Mouse (Mus musculus) forebrain, embryonic 15.5 days (tissue): ENCODE data around the gene Psmb3. TPM values are rescaled to one million over a fixed set of nuclear protein-coding genes. Genes with fewer than 3 reads are reported as not detected.

Experiments
- ATAC-seq: fragments of 200-750 bp; cut with Nextera tagmentation; replicated peaks from 2 replicates; pipeline ENCODE4 v1.8.0; 2017; ENCODE audit warnings: mild to moderate bottlenecking, moderate TSS enrichment, moderate library complexity
- H3K27ac ChIP-seq: fragments of 300-500 bp; sonication (generic); replicated peaks from 2 replicates; pipeline ENCODE4 v1.5.1; 2015; ENCODE audit warnings: mild to moderate bottlenecking, inconsistent platforms
- H3K27me3 ChIP-seq: fragments of 300-500 bp; sonication (generic); 2 replicates; pipeline ENCODE4 v1.6.1; 2015; ENCODE audit warnings: inconsistent platforms
- H3K36me3 ChIP-seq: fragments of 300-500 bp; sonication (generic); 2 replicates; pipeline ENCODE4 v1.6.1; 2015; ENCODE audit warnings: mild to moderate bottlenecking, inconsistent platforms
- H3K4me1 ChIP-seq: fragments of 300-500 bp; sonication (generic); 2 replicates; pipeline ENCODE4 v1.6.1; 2015; ENCODE audit warnings: inconsistent platforms
- H3K4me2 ChIP-seq: fragments of 300-500 bp; sonication (generic); replicated peaks from 2 replicates; pipeline ENCODE4 v1.6.1; 2015; ENCODE audit warnings: mild to moderate bottlenecking, inconsistent platforms
- H3K4me3 ChIP-seq: fragments of 300-500 bp; sonication (generic); 2 replicates; pipeline ENCODE4 v1.5.1; 2015; ENCODE audit warnings: mild to moderate bottlenecking, inconsistent platforms
- H3K9ac ChIP-seq: fragments of 300-500 bp; sonication (generic); replicated peaks from 2 replicates; pipeline ENCODE4 v1.6.1; 2015; ENCODE audit warnings: mild to moderate bottlenecking, inconsistent platforms
- H3K9me3 ChIP-seq: fragments of 300-500 bp; sonication (generic); 2 replicates; pipeline ENCODE4 v1.6.1; 2016; ENCODE audit warnings: inconsistent platforms
- WGBS: fragments of 180-500 bp; shearing (Covaris S2); methylation state at CpG from one replicate; pipeline ENCODE4 v1.1.7; 2015; ENCODE audit warnings: mixed read lengths; 5-methylcytosine and 5-hydroxymethylcytosine counted together
- polyA plus RNA-seq: library from polyadenylated mRNA; unstranded; fragments of >200 nt; fragmentation: Nextera tagmentation; extraction: Ambion mirVana; gene quantifications from 2 replicates; pipeline ENCODE4 v1.2.1, GENCODE M21; 2015

The Psmb3 gene
- polyA plus RNA-seq, 1 experiment from 2014 or later = 460 TPM

DNA sequence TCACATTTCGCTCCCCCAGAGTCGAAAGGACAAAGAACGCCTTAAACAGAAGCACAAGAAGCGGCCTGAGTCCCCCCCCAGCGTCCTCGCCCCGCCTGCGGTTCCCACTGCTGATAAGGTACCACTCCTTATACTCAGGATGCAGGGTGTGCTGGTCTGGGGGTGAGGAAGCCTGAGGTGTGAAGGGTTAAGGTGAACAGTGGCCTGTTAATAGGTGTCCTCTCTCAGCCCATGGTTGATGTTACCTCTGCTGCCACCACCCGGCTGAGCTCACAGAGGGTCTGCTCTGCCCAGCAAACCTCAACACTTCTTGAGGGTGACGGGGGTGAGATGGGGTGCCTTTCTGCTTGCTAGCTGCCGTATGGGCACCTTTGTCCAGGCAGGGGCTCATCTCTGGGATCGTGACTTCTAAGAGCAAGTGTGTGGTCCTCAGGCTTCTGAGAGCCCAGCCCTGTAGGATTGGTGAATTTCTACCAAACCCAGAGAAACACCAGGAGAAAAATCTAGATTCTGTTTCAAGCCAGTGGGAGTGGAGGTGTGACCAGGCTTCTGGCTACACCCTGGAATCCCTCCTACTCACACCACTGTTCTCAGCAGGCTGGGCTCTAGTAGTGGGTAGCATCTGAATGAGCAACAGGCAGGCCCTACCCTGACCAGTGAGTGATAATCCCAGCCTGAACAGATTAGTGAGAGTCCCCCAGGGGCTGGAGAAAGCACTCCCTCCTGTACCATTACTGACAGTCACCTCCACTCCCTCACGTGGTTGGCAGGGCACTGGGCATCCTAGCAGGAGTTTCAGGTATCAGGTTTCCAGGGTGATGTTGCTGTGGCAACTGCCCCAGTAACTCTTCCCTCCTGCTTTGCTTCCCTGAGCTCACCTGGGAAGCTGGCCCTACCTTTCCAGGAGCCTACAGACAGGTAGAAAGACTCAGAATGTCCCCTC is 32.7 kb upstream of the Psmb3 start:
- 63% methylated on average over 13 of the region's 13 CpGs for WGBS
- no peaks in the 10 kb centered on the region for H3K27me3 ChIP-seq
- no peaks in the 10 kb centered on the region for H3K9me3 ChIP-seq
- ATAC-seq = no peak
- peaks cover 25% of the 10 kb centered on the region for H3K4me1 ChIP-seq
- peaks cover 62% of the 10 kb centered on the region for H3K36me3 ChIP-seq
- H3K4me3 ChIP-seq = no peak overlapping the region
- H3K9ac ChIP-seq = no peak overlapping the region
- H3K4me2 ChIP-seq = no peak overlapping the region
- no peak overlapping the region for H3K27ac ChIP-seq

DNA sequence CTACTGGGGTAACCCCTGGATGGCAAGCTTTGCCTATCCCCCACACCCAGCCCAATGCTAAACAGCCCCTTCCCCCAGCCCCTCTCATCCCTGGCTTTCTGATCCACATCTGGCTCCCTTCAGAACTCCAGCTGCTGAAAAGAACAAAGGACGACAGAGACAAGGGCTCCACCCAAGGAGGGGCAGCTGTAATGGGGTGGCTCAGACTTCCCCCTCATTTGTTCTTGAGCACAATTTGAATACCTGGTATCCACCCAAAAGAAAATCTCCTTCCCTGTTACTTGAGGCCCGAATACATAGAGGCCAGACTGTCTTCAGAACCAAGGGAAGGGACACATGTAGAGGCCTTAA is 32.0 kb upstream of the Psmb3 start:
- ATAC-seq = no peak
- Histone ChIP-seq H3K27ac (0 out of 2 replicates have a peak overlapping the region, but pooled peaks have one; percentile 31), H3K4me3 (no peak overlapping the region), H3K9me3 (no peaks in the 10 kb centered on the region), H3K4me2 (no peak overlapping the region), H3K4me1 (peaks cover 24% of the 10 kb centered on the region), H3K9ac (no peak overlapping the region), H3K27me3 (no peaks in the 10 kb centered on the region), H3K36me3 (peaks cover 59% of the 10 kb centered on the region)
- 47% methylated on average over 2 of the region's 2 CpGs for WGBS

DNA sequence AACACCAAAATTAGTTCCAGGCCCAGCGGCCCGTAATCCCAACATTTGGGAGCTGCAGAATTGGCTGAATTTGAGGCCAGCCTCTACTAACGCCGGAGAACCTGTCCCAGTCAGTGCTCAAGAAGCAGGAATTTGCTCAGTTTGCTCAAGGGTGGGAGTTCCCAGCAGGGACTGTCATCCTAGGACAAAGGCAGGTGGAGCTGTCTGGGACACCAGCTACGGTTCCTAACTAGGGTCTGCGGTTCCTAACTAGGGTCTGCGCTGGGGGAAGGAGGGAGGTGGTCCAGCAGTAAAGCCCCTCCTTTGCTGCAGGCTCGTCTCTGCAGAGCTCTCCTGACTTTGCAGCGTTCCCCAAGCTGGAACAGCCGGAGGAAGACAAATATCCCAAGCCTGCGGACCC is 30.1 kb upstream of the Psmb3 start:
- Histone ChIP-seq H3K27me3 (no peaks in the 10 kb centered on the region), H3K27ac (no peak overlapping the region), H3K36me3 (peaks cover 54% of the 10 kb centered on the region), H3K9ac (no peak overlapping the region), H3K9me3 (no peaks in the 10 kb centered on the region), H3K4me3 (no peak overlapping the region), H3K4me2 (no peak overlapping the region), H3K4me1 (peaks cover 39% of the 10 kb centered on the region)
- ATAC-seq = no peak
- WGBS = 76% methylated on average over 11 of the region's 11 CpGs

DNA sequence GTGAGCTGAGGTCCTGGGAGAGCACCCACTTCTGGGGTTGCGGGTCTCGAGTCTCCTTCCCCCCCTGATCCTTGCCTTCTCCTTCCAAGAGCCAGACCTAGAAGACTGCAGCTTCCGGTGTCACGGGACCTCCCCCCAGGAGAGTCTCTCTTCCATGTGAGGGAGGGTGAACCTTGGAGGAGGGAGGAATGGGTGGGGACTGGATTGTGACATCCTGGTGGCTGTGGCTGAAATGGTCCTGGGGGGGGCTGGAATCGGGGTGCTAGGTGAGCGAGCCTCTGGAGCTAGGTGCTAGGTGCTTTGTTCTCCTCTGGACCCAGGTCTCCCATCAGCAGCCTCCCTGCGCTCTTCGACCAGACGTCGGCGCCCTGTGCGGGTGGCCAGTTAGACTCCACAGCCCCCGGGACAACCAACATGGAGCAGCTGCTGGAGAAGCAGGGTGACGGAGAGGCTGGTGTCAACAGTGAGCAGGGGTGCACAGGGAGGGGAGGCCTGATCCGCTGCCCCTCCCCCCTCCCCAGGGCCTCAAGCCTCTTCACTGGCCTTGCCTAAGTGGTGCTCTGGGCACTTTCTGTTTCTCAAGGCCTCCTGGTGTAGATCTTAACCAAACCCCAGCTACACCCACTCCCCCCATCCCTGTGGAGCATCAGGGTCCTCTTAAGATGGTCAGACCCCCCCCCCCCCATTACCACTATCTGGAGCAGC is 27.0 kb upstream of the Psmb3 start:
- H3K27me3 ChIP-seq = no peaks in the 10 kb centered on the region
- H3K27ac ChIP-seq = no peak overlapping the region
- no peak overlapping the region for H3K4me3 ChIP-seq
- WGBS = 77% methylated on average over 15 of the region's 15 CpGs
- no peak for ATAC-seq
- no peak overlapping the region for H3K4me2 ChIP-seq
- H3K4me1 ChIP-seq = peaks cover 26% of the 10 kb centered on the region
- no peaks in the 10 kb centered on the region for H3K9me3 ChIP-seq
- peaks cover 65% of the 10 kb centered on the region for H3K36me3 ChIP-seq
- H3K9ac ChIP-seq = no peak overlapping the region

DNA sequence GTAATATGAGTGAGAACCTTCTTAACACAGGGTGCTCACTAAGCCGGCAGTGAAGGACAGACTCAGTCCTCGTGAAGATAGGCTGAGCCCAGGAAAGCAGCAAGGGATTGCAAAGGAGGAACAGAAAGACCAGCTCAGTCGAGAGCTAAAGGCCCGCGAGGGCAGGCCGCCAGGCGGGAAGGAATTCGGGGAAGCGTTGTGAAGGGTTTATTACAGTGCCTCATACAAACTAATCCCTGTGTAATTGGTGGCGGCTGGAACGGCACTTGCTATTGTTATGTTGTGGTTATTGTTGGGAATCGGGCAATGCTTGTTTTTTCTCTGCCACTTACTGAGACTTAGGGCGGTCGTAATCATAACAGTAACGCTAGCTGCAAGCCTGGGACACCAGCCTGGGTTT is 25.8 kb upstream of the Psmb3 start:
- H3K27me3 ChIP-seq = no peaks in the 10 kb centered on the region
- WGBS = 14% methylated on average over 15 of the region's 15 CpGs
- peak overlapping the region; percentile 48 for H3K27ac ChIP-seq
- H3K36me3 ChIP-seq = peaks cover 60% of the 10 kb centered on the region
- H3K4me2 ChIP-seq = no peak overlapping the region
- no peak overlapping the region for H3K4me3 ChIP-seq
- H3K4me1 ChIP-seq = peaks cover 26% of the 10 kb centered on the region
- H3K9ac ChIP-seq = no peak overlapping the region; the same call in 1 of the 2 replicates
- H3K9me3 ChIP-seq = no peaks in the 10 kb centered on the region
- no peak for ATAC-seq

DNA sequence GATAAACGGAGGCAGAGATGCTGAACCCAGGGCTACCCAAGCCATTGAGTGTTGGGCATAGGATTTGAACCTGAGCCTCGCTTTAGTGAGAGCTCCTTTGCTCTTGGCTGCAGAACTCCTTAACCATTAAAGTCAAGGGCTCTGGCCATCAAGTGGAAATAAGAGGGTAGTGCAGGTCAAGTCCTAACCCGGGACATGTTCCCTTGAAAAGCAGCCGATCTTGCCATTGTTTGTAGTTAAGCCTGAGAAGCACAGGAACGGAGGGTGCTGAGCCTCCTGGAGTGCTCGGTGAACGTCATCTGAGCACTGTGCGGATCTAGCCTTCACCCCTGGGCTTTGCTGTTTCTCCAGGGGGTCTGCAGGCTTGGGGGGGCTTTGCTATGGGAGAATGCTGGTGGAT is 25.4 kb upstream of the Psmb3 start:
- peak overlapping the region; percentile 48; the same call in 1 of the 2 replicates for H3K27ac ChIP-seq
- peaks cover 55% of the 10 kb centered on the region for H3K36me3 ChIP-seq
- no peak for ATAC-seq

DNA sequence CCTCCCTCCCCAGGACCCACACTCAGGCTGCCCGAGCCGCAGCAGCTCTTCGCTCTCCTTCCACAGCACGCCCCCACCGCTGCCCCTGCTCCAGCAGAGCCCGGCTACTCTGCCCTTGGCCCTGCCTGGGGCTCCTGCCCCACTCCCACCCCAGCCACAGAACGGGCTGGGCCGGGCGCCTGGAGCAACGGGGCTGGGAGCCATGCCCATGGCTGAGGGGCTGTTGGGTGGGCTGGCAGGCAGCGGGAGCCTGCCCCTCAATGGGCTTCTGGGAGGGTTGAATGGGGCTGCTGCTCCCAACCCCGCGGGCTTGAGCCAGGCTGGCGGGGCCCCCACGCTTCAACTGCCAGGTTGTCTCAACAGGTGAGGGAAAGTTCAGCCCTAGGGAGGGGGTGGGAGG is 24.9 kb upstream of the Psmb3 start:
- H3K9me3 ChIP-seq = no peaks in the 10 kb centered on the region
- no peaks in the 10 kb centered on the region for H3K27me3 ChIP-seq
- ATAC-seq = peak; percentile 45
- H3K4me1 ChIP-seq = peaks cover 26% of the 10 kb centered on the region
- peaks cover 54% of the 10 kb centered on the region for H3K36me3 ChIP-seq
- H3K27ac ChIP-seq = no peak overlapping the region
- H3K4me2 ChIP-seq = no peak overlapping the region
- H3K4me3 ChIP-seq = no peak overlapping the region
- 55% methylated on average over 13 of the region's 15 CpGs for WGBS
- H3K9ac ChIP-seq = no peak overlapping the region

More for the DNA sequence above, 25.4 kb upstream of the Psmb3 start:
- 30% methylated on average over 8 of the region's 8 CpGs for WGBS
- no peak overlapping the region for H3K9ac ChIP-seq
- H3K4me3 ChIP-seq = no peak overlapping the region
- no peaks in the 10 kb centered on the region for H3K27me3 ChIP-seq
- peaks cover 26% of the 10 kb centered on the region for H3K4me1 ChIP-seq
- H3K9me3 ChIP-seq = no peaks in the 10 kb centered on the region
- no peak overlapping the region for H3K4me2 ChIP-seq

DNA sequence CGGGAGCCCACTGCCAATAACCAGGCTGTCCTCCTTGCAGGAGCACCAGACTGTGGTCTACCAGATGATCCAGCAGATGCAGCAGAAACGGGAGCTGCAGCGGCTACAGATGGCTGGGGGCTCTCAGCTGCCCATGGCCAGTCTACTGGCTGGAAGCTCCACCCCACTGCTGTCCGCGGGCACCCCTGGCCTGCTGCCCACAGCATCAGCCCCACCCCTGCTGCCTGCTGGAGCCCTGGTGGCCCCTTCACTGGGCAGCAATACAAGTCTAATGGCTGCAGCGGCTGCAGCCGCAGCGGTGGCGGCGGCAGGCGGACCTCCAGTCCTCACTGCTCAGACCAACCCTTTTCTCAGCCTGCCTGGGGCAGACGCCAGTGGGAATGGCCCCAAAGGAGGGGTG is 22.8 kb upstream of the Psmb3 start:
- no peak overlapping the region for H3K9ac ChIP-seq
- H3K27me3 ChIP-seq = no peaks in the 10 kb centered on the region
- ATAC-seq = no peak
- H3K4me2 ChIP-seq = no peak overlapping the region
- H3K9me3 ChIP-seq = no peaks in the 10 kb centered on the region
- peaks cover 31% of the 10 kb centered on the region for H3K4me1 ChIP-seq
- 0 out of 2 replicates have a peak overlapping the region, but pooled peaks have one; percentile 8 for H3K27ac ChIP-seq
- peaks cover 38% of the 10 kb centered on the region for H3K36me3 ChIP-seq
- no peak overlapping the region for H3K4me3 ChIP-seq
- WGBS = 56% methylated on average over 12 of the region's 12 CpGs

DNA sequence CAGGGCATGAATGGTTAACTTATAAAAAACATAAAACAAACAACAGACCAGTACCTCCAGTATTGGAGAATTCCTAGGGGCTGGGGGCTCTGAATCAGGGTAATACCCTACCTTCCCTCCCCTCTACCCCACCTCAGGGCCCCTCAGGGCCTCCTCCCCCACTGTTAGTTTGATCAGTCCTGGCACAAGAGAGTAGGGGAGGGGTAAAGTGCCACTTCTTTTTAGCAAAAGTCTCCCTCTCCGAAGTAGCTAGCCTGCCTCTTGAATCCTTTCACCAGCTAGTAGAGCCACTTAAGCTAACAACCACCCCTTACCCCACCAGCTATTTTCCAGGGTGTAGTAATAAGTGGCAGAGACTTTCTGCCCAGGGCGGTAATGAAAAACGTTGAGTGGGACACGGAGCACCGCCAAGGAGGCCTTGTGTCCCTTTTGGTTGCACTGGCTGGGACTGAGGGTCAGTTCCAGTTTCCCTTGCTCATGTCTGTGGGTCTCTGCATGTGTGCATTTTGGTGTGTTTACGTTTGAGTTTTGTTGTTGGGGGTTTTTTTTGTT is 20.6 kb upstream of the Psmb3 start:
- no peak for ATAC-seq
- Histone ChIP-seq H3K36me3 (peaks cover 27% of the 10 kb centered on the region), H3K9me3 (no peaks in the 10 kb centered on the region), H3K4me2 (no peak overlapping the region), H3K4me3 (no peak overlapping the region), H3K27ac (no peak overlapping the region), H3K27me3 (no peaks in the 10 kb centered on the region), H3K9ac (no peak overlapping the region), H3K4me1 (peaks cover 30% of the 10 kb centered on the region)
- 74% methylated on average over 6 of the region's 6 CpGs for WGBS

DNA sequence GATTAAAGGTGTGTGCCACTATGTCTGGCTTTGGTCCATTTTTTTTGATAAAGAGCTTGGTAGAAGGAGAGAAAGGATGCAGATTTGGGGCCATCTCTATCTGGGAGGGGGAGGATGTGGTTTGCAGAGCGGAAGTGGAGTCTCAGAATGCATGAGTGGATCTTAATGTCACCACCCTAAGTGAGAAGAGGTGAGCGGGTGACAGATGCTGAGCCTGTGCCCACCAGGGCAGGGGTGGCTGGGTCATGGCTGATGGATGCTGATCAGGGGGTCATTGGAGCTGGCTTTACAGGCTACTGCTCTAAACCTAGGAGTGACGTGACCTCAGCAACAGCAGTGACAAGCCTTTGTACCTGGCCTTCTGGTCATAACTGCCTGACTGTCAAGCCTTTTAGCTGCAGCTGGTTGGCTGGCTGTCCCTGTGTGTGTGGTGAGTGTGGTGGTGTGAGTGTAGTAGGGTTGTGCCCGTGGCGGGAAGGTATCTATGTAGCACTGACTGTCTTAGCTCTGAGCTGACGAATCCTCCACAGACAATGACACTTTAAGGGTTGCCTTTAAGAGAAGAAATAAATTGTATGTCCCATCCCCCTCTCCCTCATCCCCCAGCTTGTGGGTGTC is 19.0 kb upstream of the Psmb3 start:
- H3K4me1 ChIP-seq = peaks cover 21% of the 10 kb centered on the region
- H3K36me3 ChIP-seq = peaks cover 31% of the 10 kb centered on the region
- WGBS = 91% methylated on average over 6 of the region's 6 CpGs
- no peak overlapping the region for H3K4me2 ChIP-seq
- H3K4me3 ChIP-seq = no peak overlapping the region
- no peak overlapping the region for H3K27ac ChIP-seq
- no peak overlapping the region for H3K9ac ChIP-seq
- H3K27me3 ChIP-seq = no peaks in the 10 kb centered on the region
- H3K9me3 ChIP-seq = no peaks in the 10 kb centered on the region
- ATAC-seq = no peak

DNA sequence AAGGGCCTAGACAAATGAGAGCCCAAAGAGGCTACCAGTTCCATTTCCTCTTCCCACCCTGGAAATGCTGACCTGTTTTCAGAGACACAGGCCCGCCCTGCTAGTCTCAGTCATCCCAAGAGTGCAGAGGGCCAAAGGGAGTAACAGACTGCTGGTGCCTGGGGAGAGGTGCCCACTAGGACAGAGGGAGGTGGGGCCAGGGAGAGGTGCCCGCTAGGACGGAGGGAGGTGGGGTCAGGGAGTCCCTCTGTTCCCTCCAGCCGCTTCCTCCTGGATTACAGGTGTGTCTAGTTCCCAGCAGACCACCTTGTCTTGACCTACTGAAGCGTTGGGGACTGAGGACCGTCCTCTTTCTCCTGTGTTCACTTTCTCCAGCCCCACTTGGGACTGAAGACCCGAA is 18.4 kb upstream of the Psmb3 start:
- peaks cover 21% of the 10 kb centered on the region for H3K4me1 ChIP-seq
- H3K4me3 ChIP-seq = no peak overlapping the region
- H3K4me2 ChIP-seq = peak overlapping the region; percentile 70; the same call in 1 of the 2 replicates
- peaks cover 31% of the 10 kb centered on the region for H3K36me3 ChIP-seq
- no peak overlapping the region for H3K27ac ChIP-seq
- no peaks in the 10 kb centered on the region for H3K9me3 ChIP-seq
- no peaks in the 10 kb centered on the region for H3K27me3 ChIP-seq
- no peak overlapping the region for H3K9ac ChIP-seq
- ATAC-seq = no peak
- 45% methylated on average over 7 of the region's 7 CpGs for WGBS
